Mouse (Mus musculus): ENCODE data around the gene Kbtbd2. TPM values are rescaled to one million over a fixed set of nuclear protein-coding genes. Genes with fewer than 3 reads are reported as not detected.

Kbtbd2 gene
- 17.2 and 22.6 TPM in 2 replicates for polyA plus RNA-seq (2021; fragmentation: Nextera tagmentation)
- long read RNA-seq, experiment 1, transcript Kbtbd2-202 (4 exons, 3,816 nt) = major isoform, 25 of 51 reads
- long read RNA-seq, experiment 1, partial matches to known transcripts = 3 of 51 reads
- long read RNA-seq, experiment 1, other reads (novel, unspliced or antisense) = 20 of 51 reads
- long read RNA-seq, experiment 2, transcript Kbtbd2-202 (4 exons, 3,816 nt) = major isoform, 134 of 199 reads
- long read RNA-seq, experiment 2, transcript Kbtbd2-201 (4 exons, 3,868 nt) = minor isoform, 5 of 199 reads
- long read RNA-seq, experiment 2, partial matches to known transcripts = 15 of 199 reads
- long read RNA-seq, experiment 2, other reads (novel, unspliced or antisense) = 45 of 199 reads

GRCm38 (mm10) chr6:56797311-56798151 lies at the start of gene Kbtbd2:
Kbtbd2 (minus strand) TSS chr6:56797813.

GRCm38 (mm10) chr6:56831697-56832406 lies 34.2 kb upstream of the Kbtbd2 start, which contains the start of gene Fkbp9:
Fkbp9 (plus strand) TSS chr6:56832059.

Other genes starting within 250 kb of the Kbtbd2 start
- gene Pde1c, start 228.7 kb downstream of the Kbtbd2 start, polyA plus RNA-seq (2021; fragmentation: Nextera tagmentation) = 1.4 TPM in 2 replicates
- 27.1 and 33.9 TPM in 2 replicates for gene Lsm5, start 93.1 kb downstream of the Kbtbd2 start, polyA plus RNA-seq (2021; fragmentation: Nextera tagmentation)
- 4.2 and 5.8 TPM in 2 replicates for gene Avl9, start 82.9 kb downstream of the Kbtbd2 start, polyA plus RNA-seq (2021; fragmentation: Nextera tagmentation)
- gene Fkbp9, start 34.2 kb upstream of the Kbtbd2 start, polyA plus RNA-seq (2021; fragmentation: Nextera tagmentation) = 25.1 and 37.5 TPM in 2 replicates
- gene Nt5c3, start 126.1 kb upstream of the Kbtbd2 start, polyA plus RNA-seq (2021; fragmentation: Nextera tagmentation) = 93.8 and 101 TPM in 2 replicates
- gene Vmn1r4, start 126.2 kb upstream of the Kbtbd2 start, polyA plus RNA-seq (2021; fragmentation: Nextera tagmentation) = 0.13 and 0.38 TPM in 2 replicates
- not detected in 2 replicates for gene Vmn1r5, start 172.5 kb upstream of the Kbtbd2 start, polyA plus RNA-seq (2021; fragmentation: Nextera tagmentation)
- gene Vmn1r6, start 199.4 kb upstream of the Kbtbd2 start, polyA plus RNA-seq (2021; fragmentation: Nextera tagmentation) = not detected in 2 replicates
- not detected in 2 replicates for gene Vmn1r7, start 227.5 kb upstream of the Kbtbd2 start, polyA plus RNA-seq (2021; fragmentation: Nextera tagmentation)
- not detected in 2 replicates for gene Vmn1r8, start 234.5 kb upstream of the Kbtbd2 start, polyA plus RNA-seq (2021; fragmentation: Nextera tagmentation)

Data from layer of hippocampus, adult 6 months (tissue).